Mouse (Mus musculus): ENCODE results near the gene Adam11. TPM values are rescaled to one million over a fixed set of nuclear protein-coding genes. Genes with fewer than 3 reads are reported as not detected.

Adam11 gene
- polyA plus RNA-seq, 1 experiment: 0.41 TPM

GRCm38 (mm10) chr11:102819021-102819782, 58.0 kb downstream of the Adam11 start, which contains the start of gene Gjc1:
Gene Gjc1, minus strand, starts transcription at chr11:102819700.
- Histone ChIP-seq H3K4me3 (ENCODE audit: insufficient read depth, poor library complexity, severe bottlenecking) (peak within 1 kb of the TSS; percentile 60), H3K27me3 (ENCODE audit: control insufficient read depth, insufficient read depth, insufficient read length) (no peaks in the 10 kb centered on the region), H3K79me3 (ENCODE audit: low read depth) (peaks cover 39% of the 10 kb centered on the region), H3ac (ENCODE audit: control insufficient read depth, insufficient read length, low read depth) (peak within 1 kb of the TSS; percentile 88), H3K36me3 (ENCODE audit: control insufficient read depth, insufficient read depth) (no peaks in the 10 kb centered on the region), H3K79me2 (ENCODE audit: control insufficient read depth, insufficient read depth) (peaks cover 41% of the 10 kb centered on the region)
- TF ChIP-seq MYOD1 (IDR thresholded peaks at IDR 0.05; ENCODE audit: control insufficient read depth, insufficient read length, low read depth): no peak
- no peak for TF ChIP-seq MAX (IDR thresholded peaks at IDR 0.05)
- TF ChIP-seq USF1 (IDR thresholded peaks at IDR 0.05; ENCODE audit: low read depth): no peak
- TF ChIP-seq CTCF (IDR thresholded peaks at IDR 0.05; ENCODE audit: control insufficient read depth, insufficient read depth, insufficient read length): no peak
- no peak for TF ChIP-seq MYOG (IDR thresholded peaks at IDR 0.05; ENCODE audit: control insufficient read depth, extremely low read depth, insufficient read length)
- no peak for TF ChIP-seq CEBPB (IDR thresholded peaks at IDR 0.05; ENCODE audit: low read depth)
- TF ChIP-seq FOSL1 (IDR thresholded peaks at IDR 0.05; ENCODE audit: insufficient read depth, low read length, poor library complexity, severe bottlenecking): no peak

GRCm38 (mm10) chr11:102819783-102820385, 58.6 kb downstream of the Adam11 start:
- peak overlapping the region; percentile 60 for H3K4me3 ChIP-seq (ENCODE audit: insufficient read depth, poor library complexity, severe bottlenecking)
- no peak overlapping the region for H3ac ChIP-seq (ENCODE audit: control insufficient read depth, insufficient read length, low read depth)
- H3K36me3 ChIP-seq (ENCODE audit: control insufficient read depth, insufficient read depth): no peaks in the 10 kb centered on the region
- peaks cover 34% of the 10 kb centered on the region for H3K79me2 ChIP-seq (ENCODE audit: control insufficient read depth, insufficient read depth)
- TF ChIP-seq CTCF (IDR thresholded peaks at IDR 0.05; ENCODE audit: control insufficient read depth, insufficient read depth, insufficient read length) (no peak), MYOG (IDR thresholded peaks at IDR 0.05; ENCODE audit: control insufficient read depth, extremely low read depth, insufficient read length) (no peak), FOSL1 (IDR thresholded peaks at IDR 0.05; ENCODE audit: insufficient read depth, low read length, poor library complexity, severe bottlenecking) (no peak), CEBPB (IDR thresholded peaks at IDR 0.05; ENCODE audit: low read depth) (no peak), MAX (IDR thresholded peaks at IDR 0.05) (no peak), USF1 (IDR thresholded peaks at IDR 0.05; ENCODE audit: low read depth) (no peak), MYOD1 (IDR thresholded peaks at IDR 0.05; ENCODE audit: control insufficient read depth, insufficient read length, low read depth) (no peak)
- H3K79me3 ChIP-seq (ENCODE audit: low read depth): peaks cover 32% of the 10 kb centered on the region
- peaks cover 6% of the 10 kb centered on the region for H3K27me3 ChIP-seq (ENCODE audit: control insufficient read depth, insufficient read depth, insufficient read length)

GRCm38 (mm10) chr11:102820432-102820831, 59.2 kb downstream of the Adam11 start:
- peaks cover 6% of the 10 kb centered on the region for H3K27me3 ChIP-seq (ENCODE audit: control insufficient read depth, insufficient read depth, insufficient read length)
- no peaks in the 10 kb centered on the region for H3K36me3 ChIP-seq (ENCODE audit: control insufficient read depth, insufficient read depth)
- no peak overlapping the region for H3K4me3 ChIP-seq (ENCODE audit: insufficient read depth, poor library complexity, severe bottlenecking)
- TF ChIP-seq MYOD1 (IDR thresholded peaks at IDR 0.05; ENCODE audit: control insufficient read depth, insufficient read length, low read depth) (no peak), CEBPB (IDR thresholded peaks at IDR 0.05; ENCODE audit: low read depth) (no peak), USF1 (IDR thresholded peaks at IDR 0.05; ENCODE audit: low read depth) (no peak), FOSL1 (IDR thresholded peaks at IDR 0.05; ENCODE audit: insufficient read depth, low read length, poor library complexity, severe bottlenecking) (no peak), MYOG (IDR thresholded peaks at IDR 0.05; ENCODE audit: control insufficient read depth, extremely low read depth, insufficient read length) (no peak), CTCF (IDR thresholded peaks at IDR 0.05; ENCODE audit: control insufficient read depth, insufficient read depth, insufficient read length) (no peak), MAX (IDR thresholded peaks at IDR 0.05) (no peak)
- peaks cover 27% of the 10 kb centered on the region for H3K79me3 ChIP-seq (ENCODE audit: low read depth)
- H3ac ChIP-seq (ENCODE audit: control insufficient read depth, insufficient read length, low read depth): no peak overlapping the region
- peaks cover 28% of the 10 kb centered on the region for H3K79me2 ChIP-seq (ENCODE audit: control insufficient read depth, insufficient read depth)

GRCm38 (mm10) chr11:102821231-102821630, 60.0 kb downstream of the Adam11 start:
- TF ChIP-seq CTCF (IDR thresholded peaks at IDR 0.05; ENCODE audit: control insufficient read depth, insufficient read depth, insufficient read length) (no peak), MAX (IDR thresholded peaks at IDR 0.05) (no peak)
- Histone ChIP-seq H3K4me3 (ENCODE audit: insufficient read depth, poor library complexity, severe bottlenecking) (no peak overlapping the region), H3K79me3 (ENCODE audit: low read depth) (peaks cover 19% of the 10 kb centered on the region), H3K27me3 (ENCODE audit: control insufficient read depth, insufficient read depth, insufficient read length) (peaks cover 6% of the 10 kb centered on the region), H3K79me2 (ENCODE audit: control insufficient read depth, insufficient read depth) (peaks cover 20% of the 10 kb centered on the region), H3ac (ENCODE audit: control insufficient read depth, insufficient read length, low read depth) (no peak overlapping the region), H3K36me3 (ENCODE audit: control insufficient read depth, insufficient read depth) (no peaks in the 10 kb centered on the region)

GRCm38 (mm10) chr11:102826476-102826875, 65.2 kb downstream of the Adam11 start:
- H3K79me2 ChIP-seq (ENCODE audit: control insufficient read depth, insufficient read depth): no peaks in the 10 kb centered on the region
- no peak overlapping the region for H3ac ChIP-seq (ENCODE audit: control insufficient read depth, insufficient read length, low read depth)
- no peak for TF ChIP-seq USF1 (IDR thresholded peaks at IDR 0.05; ENCODE audit: low read depth)
- no peak for TF ChIP-seq MAX (IDR thresholded peaks at IDR 0.05)
- TF ChIP-seq MYOG (IDR thresholded peaks at IDR 0.05; ENCODE audit: control insufficient read depth, extremely low read depth, insufficient read length): no peak
- TF ChIP-seq FOSL1 (IDR thresholded peaks at IDR 0.05; ENCODE audit: insufficient read depth, low read length, poor library complexity, severe bottlenecking): no peak
- no peak for TF ChIP-seq MYOD1 (IDR thresholded peaks at IDR 0.05; ENCODE audit: control insufficient read depth, insufficient read length, low read depth)
- no peak for TF ChIP-seq CEBPB (IDR thresholded peaks at IDR 0.05; ENCODE audit: low read depth)

More at GRCm38 (mm10) chr11:102826476-102826875, 65.2 kb downstream of the Adam11 start:
- no peak overlapping the region for H3K4me3 ChIP-seq (ENCODE audit: insufficient read depth, poor library complexity, severe bottlenecking)
- H3K79me3 ChIP-seq (ENCODE audit: low read depth): no peaks in the 10 kb centered on the region
- no peaks in the 10 kb centered on the region for H3K36me3 ChIP-seq (ENCODE audit: control insufficient read depth, insufficient read depth)
- peaks cover 6% of the 10 kb centered on the region for H3K27me3 ChIP-seq (ENCODE audit: control insufficient read depth, insufficient read depth, insufficient read length)

All from C2C12 (cell line).